Mouse (Mus musculus) limb, embryonic 11.5 days (tissue): Measurements from ENCODE around the gene Trim38. TPM values are rescaled to one million over a fixed set of nuclear protein-coding genes. Genes with fewer than 3 reads are reported as not detected.
"Not testable (repeated sequence)": the region's sequence is repeated elsewhere in the genome, so short reads cannot be mapped to it uniquely, and the experiment has no call there.

ENCODE experiments used
- ATAC-seq: fragments of 200-750 bp; cut with Nextera tagmentation; 2 replicates; pipeline ENCODE4 v1.8.0; 2017; ENCODE audit warnings: low read depth; ENCODE audit not compliant: insufficient number of reproducible peaks, low FRiP score, low TSS enrichment
- DNase-seq: peaks from one replicate; pipeline ENCODE4 v3.0.0-alpha.2; 2015; ENCODE audit warnings: low spot score
- H3K27ac ChIP-seq: fragments of 300-500 bp; sonication (generic); replicated peaks from 2 replicates; pipeline ENCODE4 v1.5.1; 2014; ENCODE audit warnings: low read depth, mild to moderate bottlenecking, low read length
- H3K27me3 ChIP-seq: fragments of 300-500 bp; sonication (generic); 2 replicates; pipeline ENCODE4 v1.6.1; 2014; ENCODE audit warnings: mild to moderate bottlenecking, low read length, mixed read lengths; ENCODE audit not compliant: control insufficient read depth, insufficient read depth
- H3K36me3 ChIP-seq: fragments of 300-500 bp; sonication (generic); 2 replicates; pipeline ENCODE4 v1.6.1; 2014; ENCODE audit warnings: mild to moderate bottlenecking, low read length, moderate library complexity, mixed read lengths; ENCODE audit not compliant: control insufficient read depth, insufficient read depth
- H3K4me1 ChIP-seq: fragments of 300-500 bp; sonication (generic); 2 replicates; pipeline ENCODE4 v1.6.1; 2014; ENCODE audit warnings: low read length, mixed read lengths; ENCODE audit not compliant: control insufficient read depth, insufficient read depth
- H3K4me2 ChIP-seq: fragments of 300-500 bp; sonication (generic); 2 replicates; pipeline ENCODE4 v1.6.1; 2014; ENCODE audit warnings: low read depth, mild to moderate bottlenecking, moderate library complexity; ENCODE audit not compliant: severe bottlenecking
- H3K4me3 ChIP-seq: fragments of 300-500 bp; sonication (generic); 2 replicates; pipeline ENCODE4 v1.5.1; 2014; ENCODE audit warnings: low read depth, low read length
- H3K9ac ChIP-seq: fragments of 300-500 bp; sonication (generic); 2 replicates; pipeline ENCODE4 v1.6.1; 2014; ENCODE audit warnings: mild to moderate bottlenecking, low read length
- H3K9me3 ChIP-seq: fragments of 300-500 bp; sonication (generic); 2 replicates; pipeline ENCODE4 v1.6.1; 2016; ENCODE audit warnings: low read length; ENCODE audit not compliant: control insufficient read depth
- WGBS: fragments of 180-500 bp; shearing (Covaris S2); extraction: QIAGEN DNeasy Blood & Tissue Kit; methylation state at CpG from one replicate; pipeline ENCODE4 v1.1.7; 2014; 5-methylcytosine and 5-hydroxymethylcytosine counted together
- polyA plus RNA-seq: library from polyadenylated mRNA; unstranded; fragments of >200 nt; fragmentation: Nextera tagmentation; extraction: Ambion mirVana; gene quantifications from 2 replicates; pipeline ENCODE4 v1.2.1, GENCODE M21; 2014

Trim38 gene
- polyA plus RNA-seq, 1 experiment from 2014 or later, result not detected

DNA sequence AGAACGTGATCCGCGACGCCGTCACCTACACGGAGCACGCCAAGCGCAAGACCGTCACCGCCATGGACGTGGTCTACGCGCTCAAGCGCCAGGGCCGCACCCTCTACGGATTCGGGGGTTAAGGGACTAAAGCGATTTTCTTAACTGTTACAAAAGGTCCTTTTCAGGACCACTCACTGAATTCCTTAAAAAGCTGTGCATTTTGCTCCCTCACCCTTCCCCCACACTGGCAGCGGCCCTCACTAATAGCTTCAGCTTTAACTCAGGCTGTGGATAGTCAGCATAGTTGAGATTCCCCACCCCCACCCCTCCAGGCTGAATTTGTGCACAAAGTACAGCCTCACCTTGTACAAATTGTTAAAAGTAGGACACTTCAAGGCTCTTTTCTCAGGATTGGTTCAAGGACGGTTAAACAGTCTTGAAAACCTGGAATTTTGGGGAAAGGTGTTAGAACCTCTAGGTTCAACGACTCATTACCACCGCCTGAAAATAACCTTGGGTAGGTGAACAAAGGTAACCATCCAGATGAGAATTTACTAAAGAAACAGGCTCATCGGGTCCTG is 12.4 kb upstream of the Trim38 start:
- ATAC-seq, result no peak
- Histone ChIP-seq H3K27me3 (no peaks in the 10 kb centered on the region), H3K9me3 (no peaks in the 10 kb centered on the region), H3K4me1 (peaks cover 6% of the 10 kb centered on the region; the same call in 1 of the 2 replicates), H3K9ac (peak overlapping the region; percentile 63), H3K4me3 (peak overlapping the region; percentile 34), H3K36me3 (no peaks in the 10 kb centered on the region), H3K27ac (peak overlapping the region; percentile 95), H3K4me2 (peak overlapping the region; percentile 70)
- 2% methylated on average over 15 of the region's 23 CpGs for WGBS
- DNase-seq, result peak; percentile 80

- no peaks in the 10 kb centered on the region for H3K36me3 ChIP-seq
- no peak overlapping the region for H3K4me3 ChIP-seq
- H3K9ac ChIP-seq, result no peak overlapping the region
- peaks cover 6% of the 10 kb centered on the region; the same call in 1 of the 2 replicates for H3K4me1 ChIP-seq
- H3K4me2 ChIP-seq, result peak overlapping the region; percentile 70
- 51% methylated on average over 3 of the region's 3 CpGs for WGBS
- H3K9me3 ChIP-seq, result no peaks in the 10 kb centered on the region
- ATAC-seq (no peak), DNase-seq (no peak)
- H3K27me3 ChIP-seq, result no peaks in the 10 kb centered on the region
- peak overlapping the region; percentile 95; the same call in 1 of the 2 replicates for H3K27ac ChIP-seq
These were observed 11.8 kb upstream of the Trim38 start for GRCm38 (mm10) chr13:23757921-23758320.

DNA sequence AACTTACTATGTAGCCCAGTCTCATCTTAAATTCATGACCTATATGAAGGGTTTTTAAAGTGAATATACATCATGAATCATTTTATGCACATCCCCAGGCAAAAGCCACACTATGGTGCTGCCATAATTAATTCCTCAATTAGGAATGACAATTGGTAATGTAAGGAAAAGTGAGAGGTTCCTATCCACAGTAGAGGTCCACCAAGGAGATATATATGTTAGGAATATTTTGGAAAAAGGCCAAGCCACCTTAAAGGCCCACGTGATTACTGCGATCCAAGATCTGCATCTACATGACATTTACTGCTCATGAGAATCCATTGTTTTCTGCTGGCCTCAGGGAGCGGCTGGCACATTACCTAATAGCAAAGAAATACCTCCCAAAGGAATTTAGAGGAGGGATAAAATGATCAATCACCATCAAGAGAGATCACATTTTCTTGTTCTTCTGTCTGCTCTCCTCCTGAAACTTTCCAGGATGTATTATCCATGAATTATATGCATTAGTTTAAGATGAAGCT is 10.4 kb upstream of the Trim38 start:
- H3K4me3 ChIP-seq, result no peak overlapping the region
- WGBS, result 77% methylated on average over 3 of the region's 3 CpGs
- peaks cover 6% of the 10 kb centered on the region for H3K4me1 ChIP-seq
- ATAC-seq, result no peak
- H3K27ac ChIP-seq, result no peak overlapping the region
- no peaks in the 10 kb centered on the region for H3K27me3 ChIP-seq
- H3K9me3 ChIP-seq, result no peaks in the 10 kb centered on the region
- H3K36me3 ChIP-seq, result no peaks in the 10 kb centered on the region
- DNase-seq, result no peak
- H3K4me2 ChIP-seq, result no peak overlapping the region
- H3K9ac ChIP-seq, result no peak overlapping the region

DNA sequence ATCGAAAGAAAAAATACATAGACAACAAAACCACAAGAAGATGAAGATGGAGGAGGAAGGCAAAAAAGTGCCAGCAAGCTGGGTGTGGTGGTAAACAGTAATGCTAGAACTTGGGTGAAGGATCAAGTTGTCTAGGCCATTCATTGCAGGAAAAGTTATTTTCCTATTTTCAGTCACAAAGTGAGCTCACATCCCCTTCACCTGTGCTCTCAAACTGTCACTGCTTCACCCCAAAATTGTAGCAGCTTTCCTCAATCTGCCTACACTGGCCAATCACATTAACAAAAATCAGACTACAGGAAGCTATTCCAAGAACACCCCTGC is 9.8 kb upstream of the Trim38 start:
- H3K36me3 ChIP-seq, result no peaks in the 10 kb centered on the region
- ATAC-seq (no peak), DNase-seq (no peak)
- H3K4me2 ChIP-seq, result peak overlapping the region; percentile 65; the same call in 1 of the 2 replicates
- peak overlapping the region; percentile 86 for H3K27ac ChIP-seq
- WGBS, result 79% methylated on average over 1 of the region's 1 CpGs
- peak overlapping the region; percentile 74; the same call in 1 of the 2 replicates for H3K9ac ChIP-seq
- peaks cover 8% of the 10 kb centered on the region for H3K4me1 ChIP-seq
- H3K9me3 ChIP-seq, result no peaks in the 10 kb centered on the region
- H3K4me3 ChIP-seq, result no peak overlapping the region; the same call in 1 of the 2 replicates
- no peaks in the 10 kb centered on the region for H3K27me3 ChIP-seq

DNA sequence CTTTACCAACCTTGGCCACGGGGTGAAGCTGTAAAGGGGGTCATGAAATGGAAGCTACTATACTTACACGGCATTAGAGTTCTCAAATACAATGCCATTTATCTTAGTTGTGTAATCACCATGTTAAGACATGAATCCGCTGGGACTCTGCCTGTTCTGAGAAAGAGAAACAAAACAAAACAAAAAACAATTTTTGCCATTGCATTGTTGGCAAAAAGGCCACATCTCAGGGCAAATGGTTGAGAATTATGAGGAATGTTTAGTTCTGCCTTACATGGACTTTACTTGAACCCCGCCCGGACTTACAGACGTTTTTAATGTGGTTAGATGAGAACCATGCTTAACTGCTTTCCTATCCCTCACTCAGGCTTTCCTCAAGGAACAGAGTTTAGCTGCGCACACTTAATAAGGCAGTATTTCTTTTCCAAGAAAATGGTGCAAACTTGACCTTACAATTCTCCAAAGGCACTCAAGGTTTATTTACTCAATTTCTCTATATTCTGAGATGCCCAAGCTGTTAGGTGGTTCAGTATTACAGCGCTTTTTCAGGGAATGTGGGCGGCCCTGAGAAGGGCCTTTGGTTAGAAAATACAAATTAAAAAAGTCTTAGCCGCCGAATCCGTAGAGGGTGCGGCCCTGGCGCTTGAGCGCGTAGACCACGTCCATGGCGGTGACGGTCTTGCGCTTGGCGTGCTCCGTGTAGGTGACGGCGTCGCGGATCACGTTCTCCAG is 9.3 kb upstream of the Trim38 start:
- Histone ChIP-seq H3K27me3 (no peaks in the 10 kb centered on the region), H3K36me3 (no peaks in the 10 kb centered on the region), H3K4me2 (peak overlapping the region; percentile 65), H3K4me3 (peak overlapping the region; percentile 35), H3K27ac (peak overlapping the region; percentile 86), H3K4me1 (peaks cover 8% of the 10 kb centered on the region), H3K9ac (peak overlapping the region; percentile 74), H3K9me3 (no peaks in the 10 kb centered on the region)
- DNase-seq (peak; percentile 66), ATAC-seq (no peak; the same call in 1 of the 2 replicates)
- WGBS, result 3% methylated on average over 20 of the region's 27 CpGs

DNA sequence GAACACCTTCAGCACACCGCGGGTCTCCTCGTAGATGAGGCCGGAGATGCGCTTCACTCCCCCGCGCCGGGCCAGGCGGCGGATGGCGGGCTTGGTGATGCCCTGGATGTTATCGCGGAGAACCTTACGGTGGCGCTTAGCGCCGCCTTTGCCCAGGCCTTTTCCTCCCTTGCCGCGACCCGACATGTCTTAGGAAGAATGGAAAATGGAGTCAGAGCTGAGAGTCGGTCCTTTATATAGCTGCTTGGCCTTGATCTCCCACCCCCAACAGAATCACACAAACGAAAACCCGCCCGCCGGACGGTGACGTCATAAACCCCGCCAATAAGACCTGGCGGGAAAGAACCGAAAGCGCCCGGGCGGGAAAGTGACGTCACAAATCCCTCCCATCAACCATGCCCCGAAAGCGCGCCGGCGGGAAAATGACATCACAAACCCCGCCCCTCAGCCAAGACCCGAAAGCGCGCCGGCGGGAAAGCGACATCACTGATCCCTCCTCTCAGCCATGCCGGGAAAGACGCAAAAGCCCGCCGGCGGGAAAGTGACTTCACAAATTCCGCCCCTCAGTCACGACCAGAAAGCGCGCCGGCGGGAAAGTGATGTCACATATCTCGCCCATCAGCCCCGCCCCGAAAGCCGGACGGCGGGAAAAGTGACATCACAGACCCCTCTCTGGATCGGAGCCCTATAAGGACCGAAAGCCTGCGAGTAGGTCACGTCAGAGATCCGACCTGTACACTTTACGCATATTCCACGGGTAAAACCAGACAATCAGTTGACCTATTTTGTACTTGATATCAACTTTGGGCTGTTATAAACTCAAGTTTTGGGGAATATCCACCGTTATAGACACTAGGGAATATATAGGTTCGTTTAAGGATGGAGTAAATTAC is 8.5 kb upstream of the Trim38 start, which contains the start of gene Hist1h4a:
TSS of gene Hist1h4a (minus strand) at position 259 of the 893 bp plus-strand sequence.
- peak; percentile 81 for ATAC-seq
- H3K4me2 ChIP-seq, result peak within 1 kb of the TSS; percentile 65
- peak within 1 kb of the TSS; percentile 74 for H3K9ac ChIP-seq
- peak within 1 kb of the TSS; percentile 86 for H3K27ac ChIP-seq
- H3K27me3 ChIP-seq, result no peaks in the 10 kb centered on the region
- H3K9me3 ChIP-seq, result no peaks in the 10 kb centered on the region
- H3K4me1 ChIP-seq, result peaks cover 8% of the 10 kb centered on the region
- under 1% methylated on average over 61 of the region's 72 CpGs for WGBS
- peak; percentile 100 for DNase-seq
- H3K36me3 ChIP-seq, result no peaks in the 10 kb centered on the region
- peak within 1 kb of the TSS; percentile 36 for H3K4me3 ChIP-seq

GRCm38 (mm10) chr13:23761871-23762821 is 7.6 kb upstream of the Trim38 start, which contains the start of gene Hist1h3a:
Gene Hist1h3a, minus strand, starts transcription at chr13:23762386.
- H3K4me3 ChIP-seq, result peak within 1 kb of the TSS; percentile 42
- under 1% methylated on average over 26 of the region's 52 CpGs for WGBS
- not testable (repeated sequence) for H3K4me1 ChIP-seq

More at GRCm38 (mm10) chr13:23761871-23762821, 7.6 kb upstream of the Trim38 start, which contains the start of gene Hist1h3a:
- Histone ChIP-seq H3K9ac (peak within 1 kb of the TSS; percentile 70), H3K4me2 (peak within 1 kb of the TSS; percentile 65), H3K27ac (peak within 1 kb of the TSS; percentile 75)
- H3K36me3 ChIP-seq, H3K27me3 ChIP-seq, H3K9me3 ChIP-seq: not testable (repeated sequence)
- DNase-seq (peak; percentile 76), ATAC-seq (peak; percentile 68)
